13 mouse cellular contexts compared by ENCODE assay signal in genomic region chr2:179640576-179641301, GRCm38 (mm10).
DNase-seq lines count a peak whose midpoint lies in the region; ATAC-seq lines count a peak whose summit lies in the region.
"Had no signal": no experiment of that assay in that cellular context is flagged by ENCODE, and none has a peak within 500 bp of the region (broad histone marks: within the 10 kb centered on the region; RNA-seq: fewer than 3 reads in every experiment).

No protein-coding gene starts in this region.

- no peak overlapping the region for H3K27ac ChIP-seq in midbrain, embryonic 11.5 days (ENCODE audit: low read depth, low read length)
- H3K27ac ChIP-seq in midbrain, embryonic 16.5 days (ENCODE audit: low read length), result no peak overlapping the region
- H3K27ac ChIP-seq in heart, embryonic 10.5 days, result peak overlapping the region; percentile 59
- H3K27ac ChIP-seq: hindbrain, embryonic 13.5 days; liver, embryonic 15.5 days had no signal

- H3K9ac ChIP-seq in midbrain, embryonic 11.5 days (ENCODE audit: low read length), result no peak overlapping the region
- H3K9ac ChIP-seq in midbrain, embryonic 16.5 days (ENCODE audit: low read depth, low read length), result no peak overlapping the region
- H3K9ac ChIP-seq: hindbrain, embryonic 13.5 days; liver, embryonic 15.5 days had no signal

- H3K4me1 ChIP-seq in midbrain, embryonic 11.5 days (ENCODE audit: control insufficient read depth, insufficient read depth, low read length), result no peaks in the 10 kb centered on the region; the same call in 1 of the 2 replicates
- H3K4me1 ChIP-seq in midbrain, embryonic 16.5 days (ENCODE audit: control insufficient read depth, insufficient read depth, low read length), result peaks cover 4% of the 10 kb centered on the region
- peaks cover 25% of the 10 kb centered on the region for H3K4me1 ChIP-seq in heart, embryonic 10.5 days
- H3K4me1 ChIP-seq: liver, embryonic 15.5 days had no signal

- H3K4me3 ChIP-seq in midbrain, embryonic 11.5 days (ENCODE audit: low read depth, low read length), result no peak overlapping the region
- H3K4me3 ChIP-seq in midbrain, embryonic 16.5 days (ENCODE audit: low read depth, low read length), result no peak overlapping the region
- no peak overlapping the region for H3K4me3 ChIP-seq in heart, embryonic 10.5 days
- H3K4me3 ChIP-seq: hindbrain, embryonic 13.5 days; liver, embryonic 15.5 days had no signal

- 89% methylated on average over 15 of the region's 15 CpGs for WGBS in midbrain, embryonic 11.5 days
- 90% methylated on average over 15 of the region's 15 CpGs for WGBS in midbrain, embryonic 16.5 days
- WGBS in heart, embryonic 10.5 days, result 53% methylated on average over 15 of the region's 15 CpGs

- H3K27me3 ChIP-seq in midbrain, embryonic 11.5 days (ENCODE audit: control insufficient read depth, insufficient read depth, low read length), result no peaks in the 10 kb centered on the region
- H3K27me3 ChIP-seq in midbrain, embryonic 16.5 days (ENCODE audit: control insufficient read depth, insufficient read depth, low read depth, low read length), result no peaks in the 10 kb centered on the region
- peaks cover 4% of the 10 kb centered on the region; the same call in 1 of the 2 replicates for H3K27me3 ChIP-seq in heart, embryonic 10.5 days (ENCODE audit: insufficient read depth, poor library complexity, severe bottlenecking)
- H3K27me3 ChIP-seq: hindbrain, embryonic 13.5 days; liver, embryonic 15.5 days had no signal

- H3K9me3 ChIP-seq in midbrain, embryonic 11.5 days (ENCODE audit: control insufficient read depth, low read length), result no peaks in the 10 kb centered on the region; the same call in 1 of the 2 replicates
- H3K9me3 ChIP-seq in midbrain, embryonic 16.5 days (replicated peaks; ENCODE audit: control insufficient read depth, low read length, poor library complexity, severe bottlenecking), result no peaks in the 10 kb centered on the region; the same call in 1 of the 2 replicates
- H3K9me3 ChIP-seq in heart, embryonic 10.5 days, result 0 out of 2 replicates have a peak, but pooled peaks cover 4% of the 10 kb centered on the region
- H3K9me3 ChIP-seq: hindbrain, embryonic 13.5 days; liver, embryonic 15.5 days had no signal

- no peaks in the 10 kb centered on the region for H3K36me3 ChIP-seq in midbrain, embryonic 11.5 days (ENCODE audit: control insufficient read depth, insufficient read depth, low read length)
- H3K36me3 ChIP-seq in midbrain, embryonic 16.5 days (ENCODE audit: control insufficient read depth, insufficient read depth, low read length), result no peaks in the 10 kb centered on the region
- no peaks in the 10 kb centered on the region for H3K36me3 ChIP-seq in heart, embryonic 10.5 days
- H3K36me3 ChIP-seq: hindbrain, embryonic 13.5 days; liver, embryonic 15.5 days had no signal

- H3K4me2 ChIP-seq in midbrain, embryonic 11.5 days, result no peak overlapping the region
- no peak overlapping the region for H3K4me2 ChIP-seq in midbrain, embryonic 16.5 days (ENCODE audit: low read length)
- H3K4me2 ChIP-seq: hindbrain, embryonic 13.5 days; liver, embryonic 15.5 days had no signal

- DNase-seq in adrenal gland, adult (ENCODE audit: inconsistent age in 2 of 2, low spot score in 1 of 2), result peak; percentile 11 to 40
- no peak for DNase-seq in adrenal gland, adult 8-10 months
- peak; percentile 71 for DNase-seq in midbrain, embryonic 11.5 days (ENCODE audit: low spot score, missing footprints)
- no peak for DNase-seq in heart, embryonic 10.5 days (ENCODE audit: low spot score)
- peak; percentile 87 for DNase-seq in skeletal muscle tissue, adult 2 months (ENCODE audit: low read depth, low spot score)
- no peak for DNase-seq in ovary, postnatal 10 days (ENCODE audit: low spot score)
- no peak for DNase-seq in left cerebral cortex, adult 18-20 months (ENCODE audit: low spot score in 2 of 2)
- DNase-seq: kidney, adult 2 months; lung, postnatal 4 days; midbrain, embryonic 14.5 days had no signal

- ATAC-seq in midbrain, embryonic 11.5 days (ENCODE audit: low FRiP score), result no peak
- ATAC-seq in midbrain, embryonic 16.5 days, result no peak

Comparison
In these comparisons a context has a peak if more than half of its experiments do, and no peak if none do; other contexts are left out.
1. DNase-seq: peak in adrenal gland, adult (2 of 2), midbrain, embryonic 11.5 days (single experiment) and skeletal muscle tissue, adult 2 months (single experiment); none in adrenal gland, adult 8-10 months (single experiment), heart, embryonic 10.5 days (single experiment), ovary, postnatal 10 days (single experiment) and left cerebral cortex, adult 18-20 months (0 of 2).